Mouse (Mus musculus) kidney, embryonic 16.5 days (tissue): ENCODE results near the gene Dpy19l1. TPM values are rescaled to one million over a fixed set of nuclear protein-coding genes. Genes with fewer than 3 reads are reported as not detected.

Experiments used
- ATAC-seq: fragments of 200-750 bp; cut with Nextera tagmentation; 2 replicates; pipeline ENCODE4 v1.8.0; 2017; ENCODE audit warnings: moderate TSS enrichment; ENCODE audit not compliant: low FRiP score, low TSS enrichment
- H3K27ac ChIP-seq: fragments of 300-500 bp; sonication (generic); 2 replicates; pipeline ENCODE4 v1.5.1; 2014; ENCODE audit warnings: low read length
- H3K27me3 ChIP-seq: fragments of 300-500 bp; sonication (generic); 2 replicates; pipeline ENCODE4 v1.6.1; 2014; ENCODE audit warnings: low read length, control low read depth, mixed read lengths; ENCODE audit not compliant: insufficient read depth
- H3K36me3 ChIP-seq: fragments of 300-500 bp; sonication (generic); 2 replicates; pipeline ENCODE4 v1.6.1; 2014; ENCODE audit warnings: low read length, control low read depth, mixed read lengths; ENCODE audit not compliant: insufficient read depth
- H3K4me1 ChIP-seq: fragments of 300-500 bp; sonication (generic); 2 replicates; pipeline ENCODE4 v1.6.1; 2014; ENCODE audit warnings: low read length, control low read depth, mixed read lengths; ENCODE audit not compliant: insufficient read depth
- H3K4me2 ChIP-seq: fragments of 300-500 bp; sonication (generic); replicated peaks from 2 replicates; pipeline ENCODE4 v1.6.1; 2014; ENCODE audit warnings: low read depth, low read length
- H3K4me3 ChIP-seq: fragments of 300-500 bp; sonication (generic); 2 replicates; pipeline ENCODE4 v1.5.1; 2014; ENCODE audit warnings: mild to moderate bottlenecking, low read length
- H3K9ac ChIP-seq: fragments of 300-500 bp; sonication (generic); replicated peaks from 2 replicates; pipeline ENCODE4 v1.6.1; 2014; ENCODE audit warnings: low read length
- H3K9me3 ChIP-seq: fragments of 300-500 bp; sonication (generic); 2 replicates; pipeline ENCODE4 v1.6.1; 2016; ENCODE audit warnings: low read length, control low read depth
- WGBS: fragments of 180-500 bp; shearing (Covaris S2); extraction: QIAGEN DNeasy Blood & Tissue Kit; methylation state at CpG from one replicate; pipeline ENCODE4 v1.1.7; 2014; 5-methylcytosine and 5-hydroxymethylcytosine counted together
- polyA plus RNA-seq: library from polyadenylated mRNA; unstranded; fragments of >200 nt; fragmentation: Nextera tagmentation; extraction: Ambion mirVana; gene quantifications from 2 replicates; pipeline ENCODE4 v1.2.1, GENCODE M21; 2015

The Dpy19l1 gene
- polyA plus RNA-seq, 1 experiment from 2014 or later, result 8.1 TPM

DNA sequence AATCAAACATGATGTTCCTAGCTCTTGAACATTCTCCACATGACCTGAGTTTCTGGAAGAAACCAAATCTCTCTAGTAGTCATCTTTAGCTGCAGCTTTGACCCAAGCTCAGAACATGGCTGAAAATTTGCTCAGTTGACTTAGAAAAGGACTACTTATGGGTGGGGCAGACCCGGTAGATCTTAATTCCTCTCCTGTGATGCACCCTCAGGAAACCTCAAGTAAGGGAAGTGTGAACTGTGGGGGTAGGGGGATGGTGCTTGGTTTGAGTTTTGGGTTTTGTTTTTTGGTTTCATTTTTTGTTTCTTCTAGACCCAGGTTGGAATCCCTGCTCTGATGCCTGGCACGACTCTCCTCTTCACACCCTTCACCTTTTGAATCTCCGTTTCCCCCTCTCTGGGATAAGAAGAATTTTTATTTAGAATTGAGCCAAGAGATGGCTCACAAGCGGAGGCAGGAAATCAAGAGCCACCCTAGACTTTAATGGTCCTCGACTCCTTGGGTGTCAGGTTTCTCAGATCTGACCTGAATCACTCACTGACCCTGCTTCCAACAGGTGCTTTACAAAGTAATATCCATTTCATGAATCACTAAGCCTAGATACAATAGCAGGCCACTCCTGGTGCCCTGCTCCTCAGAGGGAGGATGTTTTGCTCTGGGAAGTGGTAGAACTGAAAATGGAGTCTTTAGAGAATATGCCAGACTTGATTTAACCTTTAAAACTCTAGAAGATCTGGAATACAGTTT lies 2.2 kb upstream of the Dpy19l1 start:
- Histone ChIP-seq H3K27ac (no peak overlapping the region), H3K9ac (no peak overlapping the region), H3K27me3 (no peaks in the 10 kb centered on the region), H3K36me3 (no peaks in the 10 kb centered on the region), H3K4me2 (no peak overlapping the region), H3K4me1 (peaks cover 20% of the 10 kb centered on the region; the same call in 1 of the 2 replicates), H3K4me3 (no peak overlapping the region), H3K9me3 (no peaks in the 10 kb centered on the region)
- ATAC-seq, result no peak
- WGBS, result 37% methylated on average over 5 of the region's 5 CpGs

GRCm38 (mm10) chr9:24504381-24504780 lies 1.4 kb upstream of the Dpy19l1 start:
- Histone ChIP-seq H3K4me1 (peaks cover 24% of the 10 kb centered on the region; the same call in 1 of the 2 replicates), H3K4me3 (no peak overlapping the region), H3K9ac (no peak overlapping the region), H3K27ac (no peak overlapping the region), H3K9me3 (no peaks in the 10 kb centered on the region), H3K36me3 (no peaks in the 10 kb centered on the region), H3K4me2 (no peak overlapping the region), H3K27me3 (no peaks in the 10 kb centered on the region)
- WGBS, result 72% methylated on average over 2 of the region's 2 CpGs
- ATAC-seq, result no peak

DNA sequence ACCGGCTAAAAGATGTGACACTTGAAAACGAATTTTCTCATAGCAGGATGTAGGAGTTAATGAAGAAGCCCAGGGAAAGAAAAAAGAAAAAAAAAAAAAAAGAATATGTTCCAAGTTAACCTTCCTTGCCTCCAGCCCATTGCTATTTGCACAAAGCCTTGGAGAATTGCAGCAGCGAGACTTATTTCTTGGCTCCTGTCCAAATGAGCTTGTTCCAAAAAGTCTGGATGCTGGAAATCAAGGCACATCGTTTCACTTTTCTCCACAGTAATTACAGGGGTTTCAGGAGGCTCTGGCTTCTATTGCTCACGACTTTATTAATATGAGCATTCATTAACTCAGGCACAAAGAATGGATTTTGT lies 899 bp upstream of the Dpy19l1 start:
- peaks cover 25% of the 10 kb centered on the region; the same call in 1 of the 2 replicates for H3K4me1 ChIP-seq
- WGBS, result 13% methylated on average over 5 of the region's 5 CpGs
- H3K27me3 ChIP-seq, result no peaks in the 10 kb centered on the region
- peak overlapping the region; percentile 66; the same call in 1 of the 2 replicates for H3K9ac ChIP-seq
- H3K9me3 ChIP-seq, result no peaks in the 10 kb centered on the region
- peak overlapping the region; percentile 82 for H3K4me3 ChIP-seq
- H3K36me3 ChIP-seq, result no peaks in the 10 kb centered on the region
- peak overlapping the region; percentile 62 for H3K4me2 ChIP-seq
- ATAC-seq, result no peak
- peak overlapping the region; percentile 77; the same call in 1 of the 2 replicates for H3K27ac ChIP-seq

GRCm38 (mm10) chr9:24502571-24503004 lies 352 bp downstream of the Dpy19l1 start:
- H3K27me3 ChIP-seq, result no peaks in the 10 kb centered on the region
- H3K36me3 ChIP-seq, result no peaks in the 10 kb centered on the region
- peaks cover 25% of the 10 kb centered on the region; the same call in 1 of the 2 replicates for H3K4me1 ChIP-seq
- under 1% methylated on average over 45 of the region's 48 CpGs for WGBS
- H3K9ac ChIP-seq, result peak overlapping the region; percentile 88
- peak; percentile 91 for ATAC-seq
- peak overlapping the region; percentile 62 for H3K4me2 ChIP-seq
- H3K27ac ChIP-seq, result peak overlapping the region; percentile 92
- H3K9me3 ChIP-seq, result no peaks in the 10 kb centered on the region
- H3K4me3 ChIP-seq, result peak overlapping the region; percentile 82

GRCm38 (mm10) chr9:24501618-24502017 lies 1.3 kb downstream of the Dpy19l1 start:
- no peaks in the 10 kb centered on the region for H3K36me3 ChIP-seq
- peaks cover 25% of the 10 kb centered on the region; the same call in 1 of the 2 replicates for H3K4me1 ChIP-seq
- peak overlapping the region; percentile 62 for H3K4me2 ChIP-seq
- peak overlapping the region; percentile 82 for H3K4me3 ChIP-seq
- no peak for ATAC-seq
- WGBS, result 53% methylated on average over 2 of the region's 2 CpGs
- H3K9me3 ChIP-seq, result no peaks in the 10 kb centered on the region
- H3K9ac ChIP-seq, result no peak overlapping the region; the same call in 1 of the 2 replicates
- H3K27me3 ChIP-seq, result no peaks in the 10 kb centered on the region
- no peak overlapping the region for H3K27ac ChIP-seq

- Histone ChIP-seq H3K36me3 (no peaks in the 10 kb centered on the region), H3K27me3 (no peaks in the 10 kb centered on the region), H3K4me2 (no peak overlapping the region), H3K4me3 (no peak overlapping the region), H3K9me3 (no peaks in the 10 kb centered on the region), H3K9ac (no peak overlapping the region), H3K4me1 (peaks cover 15% of the 10 kb centered on the region; the same call in 1 of the 2 replicates), H3K27ac (no peak overlapping the region)
- no peak for ATAC-seq
- WGBS, result 97% methylated on average over 2 of the region's 2 CpGs
Measured at GRCm38 (mm10) chr9:24496226-24496625, 6.7 kb downstream of the Dpy19l1 start.

DNA sequence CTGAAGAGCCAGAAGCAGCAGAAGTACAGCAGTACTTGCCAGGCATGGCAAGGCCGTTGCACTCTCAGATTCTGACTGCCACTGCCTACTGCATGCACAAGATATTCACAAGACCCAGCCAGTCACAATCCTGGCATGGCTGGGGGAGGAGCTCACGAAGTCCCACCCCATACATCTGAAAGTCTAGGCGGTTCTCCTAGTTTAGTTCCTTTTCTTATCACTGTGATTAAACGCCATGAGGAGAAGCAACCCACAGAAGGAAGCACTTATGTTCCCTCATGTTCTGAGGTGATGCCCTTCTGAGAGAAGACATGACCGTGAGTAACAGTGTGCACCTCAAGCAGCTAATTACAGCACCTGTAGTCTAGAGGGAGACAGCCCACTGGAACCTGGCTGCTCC lies 12.4 kb downstream of the Dpy19l1 start:
- Histone ChIP-seq H3K4me3 (no peak overlapping the region), H3K27me3 (no peaks in the 10 kb centered on the region), H3K36me3 (no peaks in the 10 kb centered on the region), H3K9me3 (no peaks in the 10 kb centered on the region), H3K27ac (no peak overlapping the region), H3K4me1 (0 out of 2 replicates have a peak, but pooled peaks cover 4% of the 10 kb centered on the region), H3K4me2 (no peak overlapping the region), H3K9ac (no peak overlapping the region)
- 85% methylated on average over 5 of the region's 5 CpGs for WGBS
- ATAC-seq, result no peak

- H3K36me3 ChIP-seq, result no peaks in the 10 kb centered on the region
- no peak for ATAC-seq
- no peak overlapping the region for H3K27ac ChIP-seq
- H3K4me2 ChIP-seq, result no peak overlapping the region
- H3K4me3 ChIP-seq, result no peak overlapping the region
- H3K9me3 ChIP-seq, result no peaks in the 10 kb centered on the region
- H3K4me1 ChIP-seq, result 0 out of 2 replicates have a peak, but pooled peaks cover 4% of the 10 kb centered on the region
- no peaks in the 10 kb centered on the region for H3K27me3 ChIP-seq
- WGBS, result 90% methylated on average over 6 of the region's 6 CpGs
- no peak overlapping the region for H3K9ac ChIP-seq
Measured at GRCm38 (mm10) chr9:24488425-24489104, 14.4 kb downstream of the Dpy19l1 start.

DNA sequence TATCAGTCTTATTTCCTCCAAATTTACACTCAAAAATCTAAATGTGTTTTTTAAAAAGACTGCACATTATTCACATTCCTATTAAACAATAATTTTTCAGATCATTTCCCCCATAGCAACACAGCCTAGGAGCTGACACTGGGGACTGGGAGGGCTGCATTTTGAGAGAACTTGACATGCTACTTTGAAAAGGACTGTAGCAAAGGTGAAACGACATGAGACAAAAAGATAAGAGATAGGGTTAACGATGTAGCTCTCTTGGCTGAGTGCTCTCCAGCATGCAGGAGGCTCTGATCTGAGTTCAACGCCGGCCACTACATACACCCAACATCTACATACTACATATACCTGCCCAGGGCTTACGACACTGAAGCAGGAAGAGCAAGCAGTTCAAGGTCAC lies 20.6 kb downstream of the Dpy19l1 start:
- WGBS, result 65% methylated on average over 5 of the region's 5 CpGs
- H3K9me3 ChIP-seq, result no peaks in the 10 kb centered on the region
- H3K9ac ChIP-seq, result no peak overlapping the region
- no peaks in the 10 kb centered on the region for H3K27me3 ChIP-seq
- no peak overlapping the region for H3K4me3 ChIP-seq
- no peak overlapping the region for H3K27ac ChIP-seq
- H3K36me3 ChIP-seq, result no peaks in the 10 kb centered on the region; the same call in 1 of the 2 replicates
- no peak overlapping the region for H3K4me2 ChIP-seq
- no peak for ATAC-seq
- H3K4me1 ChIP-seq, result no peaks in the 10 kb centered on the region

DNA sequence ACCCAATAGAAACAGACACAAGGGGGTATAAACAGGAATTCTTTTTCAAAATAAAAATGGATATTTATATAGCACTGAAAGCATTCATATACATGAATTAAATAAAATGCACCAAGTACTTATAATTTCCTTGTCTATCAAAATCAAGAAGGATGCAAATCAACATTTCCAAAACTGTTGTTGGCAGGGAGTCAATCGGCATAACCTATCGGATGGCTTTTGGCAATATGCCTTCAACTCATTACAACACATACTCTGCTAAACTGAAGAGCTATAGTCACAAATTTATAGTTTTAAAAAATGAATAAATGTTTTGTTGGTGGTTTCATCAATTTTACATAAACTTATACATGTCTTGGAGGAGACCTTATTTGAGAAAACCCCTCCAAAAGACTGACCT lies 25.7 kb downstream of the Dpy19l1 start:
- H3K9me3 ChIP-seq, result no peaks in the 10 kb centered on the region
- H3K4me3 ChIP-seq, result no peak overlapping the region
- peaks cover 5% of the 10 kb centered on the region; the same call in 1 of the 2 replicates for H3K36me3 ChIP-seq
- H3K4me1 ChIP-seq, result no peaks in the 10 kb centered on the region
- no peak overlapping the region for H3K4me2 ChIP-seq
- no peak for ATAC-seq
- H3K9ac ChIP-seq, result no peak overlapping the region
- no peak overlapping the region for H3K27ac ChIP-seq
- WGBS, result 94% methylated on average over 2 of the region's 2 CpGs
- H3K27me3 ChIP-seq, result no peaks in the 10 kb centered on the region
